Mouse (Mus musculus): ENCODE data around the gene Xlr4a.

GRCm38 (mm10) chrX:73038831-73039230 is 43.4 kb downstream of the Xlr4a start:
- TF ChIP-seq CTCF (IDR thresholded peaks at IDR 0.05) (no peak), POLR2A (IDR thresholded peaks at IDR 0.05; ENCODE audit: insufficient read depth, low read depth, low read length) (no peak), EP300 (IDR thresholded peaks at IDR 0.05; ENCODE audit: insufficient read depth, low read depth, low read length) (no peak)

All from heart, adult 2 months (tissue).